Mouse (Mus musculus) spleen, adult 2 months (tissue): ENCODE measurements around the gene Tfap2a. TPM values are rescaled to one million over a fixed set of nuclear protein-coding genes. Genes with fewer than 3 reads are reported as not detected.

Experiments
- DNase-seq, 2 experiments: peaks; one replicate each; pipeline versions ENCODE4 v3.0.0 to v3.0.0-alpha.2; 2012 to 2021; ENCODE audit warnings: low spot score in 2 of 2, low read depth in 1 of 2
- H3K27ac ChIP-seq: fragments of 200-500 bp; 2 replicates; pipeline ENCODE4 v1.5.1; 2012; ENCODE audit warnings: low read length, inconsistent platforms; ENCODE audit not compliant: insufficient read depth
- H3K27me3 ChIP-seq: fragments of 200-500 bp; 2 replicates; pipeline ENCODE4 v1.6.1; 2012; ENCODE audit warnings: mild to moderate bottlenecking, moderate library complexity, low read length, inconsistent platforms; ENCODE audit not compliant: control insufficient read depth, insufficient read depth
- H3K36me3 ChIP-seq: fragments of 200-500 bp; 2 replicates; pipeline ENCODE4 v1.6.1; 2012; ENCODE audit warnings: mild to moderate bottlenecking, low read length, inconsistent platforms; ENCODE audit not compliant: control insufficient read depth, insufficient read depth
- H3K4me1 ChIP-seq: fragments of 200-500 bp; 2 replicates; pipeline ENCODE4 v1.6.1; 2011; ENCODE audit warnings: inconsistent platforms; ENCODE audit not compliant: control insufficient read depth, insufficient read depth, insufficient read length
- H3K4me3 ChIP-seq: fragments of 200-500 bp; 2 replicates; pipeline ENCODE4 v1.5.1; 2011; ENCODE audit warnings: mild to moderate bottlenecking, inconsistent platforms; ENCODE audit not compliant: insufficient read depth, insufficient read length; ENCODE audit errors: extremely low read depth
- CTCF ChIP-seq: fragments of 200-500 bp; IDR thresholded peaks from 2 replicates; pipeline ENCODE4 v1.5.1; 2011; ENCODE audit warnings: mild to moderate bottlenecking, inconsistent platforms; ENCODE audit not compliant: insufficient read depth, insufficient read length, insufficient replicate concordance; ENCODE audit errors: extremely low read depth
- POLR2A ChIP-seq: fragments of 200-500 bp; IDR thresholded peaks from 2 replicates; pipeline ENCODE4 v1.6.1; 2011; ENCODE audit warnings: low read depth, low read length, inconsistent platforms
- WGBS: fragments of 180-500 bp; shearing (Covaris S2); methylation state at CpG from one replicate; pipeline ENCODE4 v1.1.7; 2018; 5-methylcytosine and 5-hydroxymethylcytosine counted together
- polyA plus RNA-seq: library from polyadenylated mRNA; depleted of rRNA; stranded (reverse); fragments of >200 nt; gene quantifications from 2 replicates; pipeline ENCODE4 v1.2.3, GENCODE M21; 2012; rRNA removed

The Tfap2a gene
- 0.14 and 0.19 TPM in 2 replicates for polyA plus RNA-seq

GRCm38 (mm10) chr13:40738196-40738880 lies at the start of gene Tfap2a:
Tfap2a (minus strand) TSS chr13:40738376.
- TF ChIP-seq POLR2A (no peak), CTCF (no peak)
- H3K27me3 ChIP-seq = peaks cover 53% of the 10 kb centered on the region
- DNase-seq = no peak
- H3K27ac ChIP-seq = no peak within 1 kb of the TSS
- H3K36me3 ChIP-seq = no peaks in the 10 kb centered on the region
- H3K4me3 ChIP-seq = no peak within 1 kb of the TSS
- H3K4me1 ChIP-seq = no peaks in the 10 kb centered on the region
- 9% methylated on average over 30 of the region's 30 CpGs for WGBS

- no peak for DNase-seq
- H3K4me1 ChIP-seq = no peaks in the 10 kb centered on the region
- H3K4me3 ChIP-seq = no peak overlapping the region
- no peaks in the 10 kb centered on the region for H3K27me3 ChIP-seq
- TF ChIP-seq CTCF = no peak
- no peak for TF ChIP-seq POLR2A
- H3K27ac ChIP-seq = no peak overlapping the region
- no peaks in the 10 kb centered on the region for H3K36me3 ChIP-seq
- WGBS = 58% methylated on average over 8 of the region's 8 CpGs
Measured at GRCm38 (mm10) chr13:40784202-40784771, 46.1 kb upstream of the Tfap2a start.

GRCm38 (mm10) chr13:40757995-40758394 lies 19.8 kb upstream of the Tfap2a start:
- no peak for TF ChIP-seq POLR2A
- no peak for TF ChIP-seq CTCF
- no peaks in the 10 kb centered on the region for H3K36me3 ChIP-seq
- H3K27me3 ChIP-seq = no peaks in the 10 kb centered on the region
- H3K27ac ChIP-seq = no peak overlapping the region
- DNase-seq = no peak
- H3K4me3 ChIP-seq = no peak overlapping the region
- no peaks in the 10 kb centered on the region for H3K4me1 ChIP-seq

GRCm38 (mm10) chr13:40756356-40756755 lies 18.2 kb upstream of the Tfap2a start:
- WGBS = 42% methylated on average over 7 of the region's 7 CpGs
- DNase-seq = no peak
- Histone ChIP-seq H3K36me3 (no peaks in the 10 kb centered on the region), H3K27me3 (no peaks in the 10 kb centered on the region), H3K4me3 (no peak overlapping the region), H3K4me1 (no peaks in the 10 kb centered on the region), H3K27ac (no peak overlapping the region)
- TF ChIP-seq POLR2A = no peak

- H3K27ac ChIP-seq = no peak overlapping the region
Measured at GRCm38 (mm10) chr13:40754091-40754490, 15.9 kb upstream of the Tfap2a start.

GRCm38 (mm10) chr13:40751889-40752288 lies 13.7 kb upstream of the Tfap2a start:
- H3K4me1 ChIP-seq = no peaks in the 10 kb centered on the region
- 80% methylated on average over 10 of the region's 10 CpGs for WGBS
- no peaks in the 10 kb centered on the region for H3K27me3 ChIP-seq
- H3K4me3 ChIP-seq = no peak overlapping the region
- no peak for DNase-seq
- TF ChIP-seq POLR2A = no peak
- no peak for TF ChIP-seq CTCF
- H3K27ac ChIP-seq = no peak overlapping the region
- H3K36me3 ChIP-seq = no peaks in the 10 kb centered on the region

More at GRCm38 (mm10) chr13:40754091-40754490, 15.9 kb upstream of the Tfap2a start:
- Histone ChIP-seq H3K36me3 (no peaks in the 10 kb centered on the region), H3K4me3 (no peak overlapping the region), H3K27me3 (no peaks in the 10 kb centered on the region), H3K4me1 (no peaks in the 10 kb centered on the region)
- WGBS = 95% methylated on average over 10 of the region's 10 CpGs
- no peak for DNase-seq
- TF ChIP-seq CTCF (no peak), POLR2A (no peak)

GRCm38 (mm10) chr13:40749603-40749905 lies 11.4 kb upstream of the Tfap2a start:
- no peak for TF ChIP-seq CTCF
- no peak for DNase-seq
- H3K36me3 ChIP-seq = no peaks in the 10 kb centered on the region
- H3K27ac ChIP-seq = no peak overlapping the region
- no peaks in the 10 kb centered on the region for H3K4me1 ChIP-seq
- H3K27me3 ChIP-seq = peaks cover 1% of the 10 kb centered on the region
- 31% methylated on average over 9 of the region's 9 CpGs for WGBS
- no peak overlapping the region for H3K4me3 ChIP-seq
